Mouse (Mus musculus) kidney, adult 11 months (tissue): Measurements from ENCODE around the gene Igsf8.
"Not testable (repeated sequence)": the region's sequence is repeated elsewhere in the genome, so short reads cannot be mapped to it uniquely, and the experiment has no call there.

Experiments used
- DNase-seq: peaks from one replicate; pipeline ENCODE4 v3.0.0; 2022

Igsf8 gene

GRCm38 (mm10) chr1:172261477-172262078 is at the start of gene Igsf8:
TSS of gene Igsf8 (plus strand) at chr1:172261641.
- no peak for DNase-seq

DNA sequence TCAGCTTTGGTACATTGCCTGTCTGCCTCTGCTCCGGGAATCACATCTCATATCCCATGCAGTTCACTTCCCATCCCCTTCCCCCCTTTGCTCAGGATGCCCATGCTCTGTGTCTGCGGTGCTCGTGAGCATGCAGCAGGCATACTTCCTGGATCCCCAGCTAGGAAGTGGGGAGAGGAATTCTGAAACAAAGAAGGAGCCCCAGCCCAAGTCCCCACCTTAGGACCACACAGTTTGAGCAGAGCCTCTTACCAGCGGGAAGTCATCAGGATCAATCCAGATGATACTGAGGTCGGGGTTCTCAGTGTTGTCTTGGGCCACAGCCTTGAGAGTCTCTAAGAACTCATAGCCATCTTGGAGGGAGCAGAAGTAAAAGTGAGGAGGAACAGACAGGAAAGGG is 48.7 kb upstream of the Igsf8 start:
- DNase-seq = no peak

GRCm38 (mm10) chr1:172213771-172214170 is 47.7 kb upstream of the Igsf8 start:
- DNase-seq = no peak

GRCm38 (mm10) chr1:172214748-172215147 is 46.7 kb upstream of the Igsf8 start:
- no peak for DNase-seq

- peak; percentile 89 for DNase-seq
These were observed 44.3 kb upstream of the Igsf8 start for GRCm38 (mm10) chr1:172217148-172217547.

DNA sequence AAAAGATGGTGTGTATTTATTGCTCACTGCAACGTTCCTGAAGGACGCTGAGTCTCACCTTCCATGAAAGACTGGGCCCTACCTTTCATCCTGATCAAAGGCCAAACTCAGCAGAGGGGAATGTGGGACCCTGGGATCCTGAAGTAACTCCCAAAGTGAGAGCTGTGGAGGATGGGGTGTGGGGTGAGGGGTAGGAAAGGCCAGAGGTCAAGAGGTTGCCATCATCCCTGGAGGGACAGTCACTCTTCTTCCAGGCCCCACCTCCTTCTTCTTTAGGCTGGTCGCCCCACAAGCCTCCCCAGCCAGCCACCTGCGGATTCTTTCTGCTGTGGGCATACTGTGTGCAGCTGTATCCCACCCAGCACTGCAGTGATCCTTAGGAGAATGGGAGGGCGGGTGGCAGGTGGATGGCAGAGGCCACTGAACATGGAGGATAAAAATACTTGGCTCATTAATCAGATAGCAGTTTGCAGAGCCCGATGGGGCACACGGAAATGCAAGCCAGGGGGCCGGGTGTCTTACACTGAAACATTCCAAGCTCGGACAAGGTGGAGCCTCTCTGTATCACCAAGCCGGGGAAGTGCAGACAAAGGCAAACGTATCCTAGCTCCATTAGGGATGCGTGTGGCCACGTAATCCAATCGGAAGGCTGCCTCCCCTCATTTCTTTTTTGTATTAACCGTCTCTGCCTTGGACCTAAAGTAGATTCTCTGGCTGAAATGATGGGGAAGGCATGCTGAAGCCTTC is 43.1 kb upstream of the Igsf8 start:
- no peak for DNase-seq

DNA sequence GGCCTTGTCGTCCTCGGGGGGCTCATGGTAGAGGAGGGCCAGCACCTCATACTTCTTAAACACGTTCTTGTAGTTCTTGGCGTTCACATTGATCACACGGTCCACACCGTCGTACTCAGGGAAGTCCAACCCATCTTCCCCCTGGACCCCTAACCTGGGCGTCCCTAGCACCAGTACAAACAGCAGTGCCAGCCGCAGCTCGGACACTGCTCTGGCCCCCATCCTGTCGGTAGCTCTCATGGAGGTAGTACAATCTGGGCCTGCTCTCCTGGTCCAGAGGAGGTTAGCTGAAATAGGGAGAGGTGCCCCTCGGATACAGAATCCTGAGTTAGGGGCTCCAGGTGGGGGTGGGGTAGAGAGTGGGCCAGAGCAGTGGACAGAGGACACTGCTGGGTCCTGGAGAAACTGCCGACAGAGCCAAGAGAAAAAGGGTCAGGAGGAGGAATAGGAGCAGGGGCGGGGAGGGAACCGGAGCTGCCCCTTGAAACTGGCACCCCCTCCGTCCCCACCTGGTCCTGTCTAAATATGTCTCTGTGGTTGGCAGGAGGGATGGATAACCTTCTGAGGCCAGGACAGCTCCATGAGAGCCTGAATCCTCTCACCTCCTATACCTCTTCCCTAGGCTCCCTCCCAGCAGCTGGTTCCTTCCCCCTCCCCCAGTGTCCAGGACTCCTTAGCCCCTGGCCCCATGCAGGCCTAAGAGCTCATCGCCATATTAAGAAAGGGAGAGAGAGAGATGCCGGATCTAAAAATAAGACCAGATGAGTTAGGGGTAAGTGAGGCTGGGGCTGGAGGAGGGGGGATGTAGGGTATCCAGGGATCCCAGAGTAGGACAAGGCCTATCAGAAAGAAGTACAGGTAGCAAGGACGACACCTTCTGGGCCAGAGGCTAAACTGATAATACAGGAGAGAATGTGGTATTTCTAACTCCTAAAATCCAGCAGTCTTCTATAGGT is 41.7 kb upstream of the Igsf8 start, which contains the start of gene Casq1:
TSS of gene Casq1 (minus strand) at position 418 of the 956 bp plus-strand sequence.
- no peak for DNase-seq

DNA sequence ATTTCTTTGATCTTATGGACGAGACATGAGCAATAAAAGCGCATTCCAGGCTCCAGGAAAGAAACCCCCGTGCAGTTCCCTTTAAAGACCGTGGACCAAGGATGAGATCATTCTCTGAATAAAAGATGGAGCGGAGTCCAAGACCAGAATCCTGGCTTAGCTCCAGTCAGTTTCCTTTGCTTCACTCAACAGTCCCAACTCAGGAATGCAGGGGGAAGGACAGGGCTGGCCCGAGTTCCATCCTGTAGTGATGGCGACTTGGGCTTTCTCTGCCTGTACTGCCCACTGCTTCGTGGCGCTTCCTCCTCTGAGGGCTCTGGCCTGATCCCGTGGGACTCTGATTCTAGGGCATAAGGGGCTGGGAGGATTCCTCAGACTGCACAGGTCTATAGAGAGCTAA is 41.0 kb upstream of the Igsf8 start:
- DNase-seq = peak; percentile 76

DNA sequence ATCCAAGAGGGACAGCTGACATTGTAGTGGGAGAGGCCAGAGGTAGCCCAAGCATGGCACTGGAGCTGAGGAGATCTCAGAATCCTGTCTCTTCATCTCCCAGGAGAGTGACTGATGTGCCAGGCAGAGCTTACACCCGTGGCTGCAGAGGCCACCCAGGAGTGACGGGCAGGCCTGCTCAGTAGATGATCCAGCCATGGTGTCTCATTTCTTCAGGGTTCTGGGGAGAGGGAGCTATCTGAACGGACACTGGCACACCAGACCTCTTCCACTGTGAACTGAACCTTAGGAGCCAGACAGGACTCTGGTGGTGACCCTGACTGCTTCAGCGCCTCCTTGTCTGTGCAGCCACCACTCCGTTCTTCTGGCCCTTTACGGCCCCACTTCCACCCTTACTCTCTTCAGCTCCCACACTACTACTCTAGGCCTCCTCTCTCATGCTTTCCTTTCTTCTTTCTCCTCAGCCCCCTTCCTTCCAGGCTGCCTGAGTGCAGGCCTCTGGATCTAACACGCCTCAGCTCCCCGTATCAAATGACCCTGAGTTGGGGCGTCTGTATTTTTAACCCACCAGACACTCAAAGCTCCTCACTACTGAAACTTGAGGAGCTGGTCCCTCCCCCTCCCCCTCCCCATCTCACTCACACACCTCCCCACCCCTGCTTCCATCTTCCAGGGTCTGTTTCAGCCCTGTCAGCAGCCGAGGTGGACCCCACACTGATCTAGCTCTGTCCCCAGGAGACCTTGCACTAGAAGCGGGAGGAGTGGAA is 40.0 kb upstream of the Igsf8 start:
- no peak for DNase-seq

DNA sequence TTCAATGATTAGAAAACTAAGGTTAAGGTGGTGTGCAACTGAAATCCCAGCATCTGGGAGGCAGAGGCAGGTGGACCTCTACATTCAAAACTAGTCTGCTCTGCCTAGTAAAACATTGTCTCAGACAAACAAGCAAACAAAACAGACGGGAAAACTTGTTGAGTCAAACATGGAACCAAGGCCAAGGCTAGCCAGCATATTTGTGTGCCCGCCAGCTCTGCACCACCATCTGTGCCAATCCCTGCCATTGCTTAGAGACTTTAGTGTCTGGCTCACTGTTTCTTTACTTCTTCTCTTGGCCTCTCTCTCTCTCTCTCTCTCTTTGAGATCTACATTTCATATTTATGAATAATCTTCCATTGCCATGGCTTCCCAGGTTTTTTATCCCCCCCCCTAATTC is 33.2 kb upstream of the Igsf8 start:
- DNase-seq = no peak

DNA sequence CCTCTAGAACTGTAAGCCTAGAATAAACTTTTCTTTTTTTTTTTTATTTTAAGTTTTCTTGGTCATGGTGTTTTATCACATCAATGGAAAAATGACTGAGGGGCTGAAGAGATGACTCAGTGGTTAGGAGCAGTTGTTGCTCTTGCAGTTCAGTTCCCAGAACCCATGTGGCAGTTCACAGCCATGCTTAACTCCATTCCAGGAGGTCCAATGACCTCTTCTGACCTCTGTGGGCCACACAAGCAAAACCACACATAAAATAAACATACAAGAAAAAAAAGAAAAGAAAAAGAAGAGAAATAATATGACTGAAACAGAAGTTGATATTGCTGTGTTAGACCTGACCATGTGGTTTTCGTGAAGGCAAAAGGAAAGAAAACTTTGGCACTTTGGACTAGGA is 32.2 kb upstream of the Igsf8 start:
- no peak for DNase-seq

DNA sequence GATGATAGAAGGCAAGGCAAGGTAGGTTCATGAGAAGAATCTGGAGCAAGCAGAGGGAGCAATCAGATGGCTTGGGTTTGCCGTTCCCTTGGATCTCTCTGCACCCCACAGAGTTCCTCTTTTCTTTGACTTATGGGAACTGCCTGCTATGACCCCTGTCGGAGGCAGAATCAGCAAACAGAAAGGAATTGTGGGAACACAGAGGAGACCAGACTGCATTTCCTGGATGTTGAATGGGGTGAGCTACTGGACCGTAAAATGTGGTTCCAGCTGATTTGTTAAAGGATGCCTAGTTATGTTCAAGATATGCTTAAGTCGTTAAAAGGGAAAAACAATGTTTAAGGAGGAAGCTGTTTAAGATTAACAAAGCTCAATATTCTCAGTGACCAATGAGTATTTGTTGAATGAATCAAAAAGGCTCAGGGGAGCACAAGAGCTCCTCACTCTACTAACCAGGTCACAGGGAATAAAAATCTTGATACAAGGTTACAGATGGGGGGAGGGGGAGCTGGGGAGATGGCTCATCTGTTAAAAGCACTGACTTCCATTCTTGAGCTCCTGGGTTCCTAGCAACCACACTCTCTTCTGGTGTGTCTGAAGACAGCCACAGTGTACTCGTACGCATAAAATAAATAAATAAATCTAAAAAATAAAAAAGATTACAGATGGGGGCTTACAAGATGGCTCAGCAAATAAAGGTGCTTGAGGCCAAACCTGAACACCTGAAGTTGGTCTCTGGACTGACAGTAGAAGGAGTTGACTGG is 20.3 kb upstream of the Igsf8 start:
- DNase-seq = peak; percentile 44

GRCm38 (mm10) chr1:172242401-172242800 is 19.0 kb upstream of the Igsf8 start:
- peak; percentile 88 for DNase-seq

DNA sequence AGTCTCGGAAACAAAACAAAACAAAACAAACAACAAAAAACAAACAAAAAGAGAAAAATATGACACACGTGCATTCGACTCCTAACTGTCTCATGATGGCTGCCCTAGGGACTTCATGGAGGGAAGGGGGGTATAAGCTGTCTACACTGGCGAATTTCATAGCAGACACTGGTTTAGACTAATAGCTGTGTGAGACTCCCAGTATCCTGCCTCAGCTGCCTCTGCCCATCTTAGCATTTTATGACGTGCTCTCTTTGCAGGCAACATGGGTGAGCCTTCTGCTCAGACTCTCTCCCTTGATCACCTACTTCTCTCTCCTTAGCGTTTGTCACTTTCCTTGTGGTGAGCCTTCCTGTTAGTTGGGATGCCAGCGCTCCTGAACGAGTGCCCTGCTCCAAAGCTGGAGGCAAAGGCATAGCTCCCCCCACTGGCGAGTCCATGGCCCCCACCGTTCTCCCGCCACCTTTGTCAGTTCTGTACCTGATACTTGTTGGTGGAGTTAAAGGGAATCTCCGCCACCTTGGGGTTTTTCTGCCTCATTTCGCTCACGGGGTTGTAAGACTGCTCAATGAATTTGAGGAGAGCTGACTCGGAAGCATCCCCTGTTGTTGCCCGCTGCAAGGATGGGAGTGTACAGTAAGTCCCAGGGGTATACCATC is 17.8 kb upstream of the Igsf8 start:
- no peak for DNase-seq

GRCm38 (mm10) chr1:172244645-172245044 is 16.8 kb upstream of the Igsf8 start:
- not testable (repeated sequence) for DNase-seq

- DNase-seq = no peak
These were observed 14.2 kb upstream of the Igsf8 start for GRCm38 (mm10) chr1:172247216-172247615.

DNA sequence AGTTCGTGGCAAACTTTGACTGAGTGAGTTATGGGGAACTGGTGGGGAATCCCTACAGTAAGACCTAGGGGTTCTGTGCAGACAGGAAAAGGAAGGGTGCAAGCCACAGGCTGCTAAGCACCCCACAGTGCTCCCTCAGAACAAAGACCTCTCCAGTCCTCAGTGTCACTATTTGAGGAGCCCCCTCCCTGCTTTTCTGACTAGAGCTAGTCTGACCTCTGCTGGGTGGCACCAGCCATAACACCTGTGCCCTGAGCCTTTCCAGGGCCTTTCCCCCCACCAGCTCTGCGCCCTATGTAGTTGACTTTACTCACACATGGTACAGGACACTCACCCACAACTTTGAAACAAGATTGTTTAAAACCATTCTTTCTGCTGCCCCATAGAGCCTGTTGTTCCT is 13.8 kb upstream of the Igsf8 start:
- DNase-seq = no peak

- no peak for DNase-seq
These were observed 3.1 kb upstream of the Igsf8 start, which contains the start of gene Atp1a4 for GRCm38 (mm10) chr1:172258314-172258713. TSS of gene Atp1a4 (minus strand) at chr1:172258414.

DNA sequence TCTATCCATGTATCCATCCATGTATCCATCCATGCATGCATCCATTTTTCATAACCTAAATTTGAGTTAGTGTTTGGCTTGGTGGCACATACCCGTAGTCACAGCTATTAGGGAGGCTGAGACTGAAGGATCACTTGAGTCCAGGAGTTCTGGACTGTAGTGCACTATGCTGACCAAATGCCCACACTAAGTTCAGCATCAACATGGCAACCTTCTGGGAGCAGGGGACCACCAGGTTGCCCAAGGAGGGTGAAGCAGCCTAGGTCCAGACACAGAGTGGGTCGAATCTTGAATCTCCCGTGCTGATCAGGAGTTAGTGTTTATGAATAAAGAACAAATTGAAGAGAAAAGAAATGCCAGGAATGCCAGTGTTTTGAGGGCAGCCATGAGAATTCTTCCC is 9.8 kb downstream of the Igsf8 start:
- DNase-seq = no peak

DNA sequence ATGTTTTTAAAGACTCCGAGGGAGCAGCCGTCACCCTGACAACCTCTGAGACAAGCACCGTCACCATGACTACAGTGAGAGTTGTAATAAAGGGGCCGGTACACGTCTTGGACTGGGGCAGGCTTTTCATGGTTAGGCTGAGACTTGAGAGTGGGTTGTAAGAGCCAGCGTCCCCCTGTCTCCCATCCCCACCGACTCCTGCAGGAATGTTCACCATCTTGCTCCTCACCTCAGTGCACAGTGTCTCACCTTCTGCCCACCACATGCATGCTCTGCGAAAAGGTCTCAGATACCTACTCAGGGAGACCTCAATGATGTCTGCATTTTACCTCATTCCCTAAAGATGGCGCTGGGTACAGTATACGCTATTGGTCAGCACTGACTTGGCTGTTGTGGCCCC is 10.3 kb downstream of the Igsf8 start:
- DNase-seq = no peak

GRCm38 (mm10) chr1:172273386-172273785 is 11.9 kb downstream of the Igsf8 start:
- DNase-seq = no peak
